Mouse (Mus musculus) heart, embryonic 11.5 days (tissue): ENCODE data around the gene Hvcn1. TPM values are rescaled to one million over a fixed set of nuclear protein-coding genes. Genes with fewer than 3 reads are reported as not detected.
A peak's percentile ranks its signal among the peaks of the same experiment; 100 is the strongest.

Source experiments
- ATAC-seq: fragments of 200-750 bp; cut with Nextera tagmentation; replicated peaks from 2 replicates; pipeline ENCODE4 v1.8.0; 2017; ENCODE audit warnings: moderate library complexity; ENCODE audit not compliant: insufficient number of reproducible peaks, low FRiP score, low TSS enrichment
- H3K27ac ChIP-seq: fragments of 300-500 bp; sonication (generic); 2 replicates; pipeline ENCODE4 v1.5.1; 2014; ENCODE audit warnings: mild to moderate bottlenecking, low read depth, low read length
- H3K27me3 ChIP-seq: fragments of 300-500 bp; sonication (generic); 2 replicates; pipeline ENCODE4 v1.6.1; 2014; ENCODE audit warnings: mild to moderate bottlenecking, low read length, mixed read lengths; ENCODE audit not compliant: control insufficient read depth, insufficient read depth
- H3K36me3 ChIP-seq: fragments of 300-500 bp; sonication (generic); 2 replicates; pipeline ENCODE4 v1.6.1; 2014; ENCODE audit warnings: mild to moderate bottlenecking, low read length, moderate library complexity, mixed read lengths; ENCODE audit not compliant: control insufficient read depth, insufficient read depth
- H3K4me1 ChIP-seq: fragments of 300-500 bp; sonication (generic); 2 replicates; pipeline ENCODE4 v1.6.1; 2014; ENCODE audit warnings: low read length; ENCODE audit not compliant: control insufficient read depth, insufficient read depth
- H3K4me2 ChIP-seq: fragments of 300-500 bp; sonication (generic); 2 replicates; pipeline ENCODE4 v1.6.1; 2014; ENCODE audit warnings: mild to moderate bottlenecking, moderate library complexity
- H3K4me3 ChIP-seq: fragments of 300-500 bp; sonication (generic); 2 replicates; pipeline ENCODE4 v1.5.1; 2014; ENCODE audit warnings: low read depth, low read length
- H3K9ac ChIP-seq: fragments of 300-500 bp; sonication (generic); 2 replicates; pipeline ENCODE4 v1.6.1; 2014; ENCODE audit warnings: mild to moderate bottlenecking, low read depth, low read length, moderate library complexity
- H3K9me3 ChIP-seq: fragments of 300-500 bp; sonication (generic); replicated peaks from 2 replicates; pipeline ENCODE4 v1.6.1; 2016; ENCODE audit warnings: low read length; ENCODE audit not compliant: control insufficient read depth
- WGBS: fragments of 180-500 bp; shearing (Covaris S2); extraction: QIAGEN DNeasy Blood & Tissue Kit; methylation state at CpG from one replicate; pipeline ENCODE4 v1.1.7; 2014; ENCODE audit not compliant: insufficient replicate concordance; 5-methylcytosine and 5-hydroxymethylcytosine counted together
- polyA plus RNA-seq: library from polyadenylated mRNA; unstranded; fragments of >200 nt; fragmentation: Nextera tagmentation; extraction: Ambion mirVana; gene quantifications from 2 replicates; pipeline ENCODE4 v1.2.1, GENCODE M21; 2014

Gene Hvcn1
- polyA plus RNA-seq, 1 experiment from 2014 or later: 2.7 TPM

DNA sequence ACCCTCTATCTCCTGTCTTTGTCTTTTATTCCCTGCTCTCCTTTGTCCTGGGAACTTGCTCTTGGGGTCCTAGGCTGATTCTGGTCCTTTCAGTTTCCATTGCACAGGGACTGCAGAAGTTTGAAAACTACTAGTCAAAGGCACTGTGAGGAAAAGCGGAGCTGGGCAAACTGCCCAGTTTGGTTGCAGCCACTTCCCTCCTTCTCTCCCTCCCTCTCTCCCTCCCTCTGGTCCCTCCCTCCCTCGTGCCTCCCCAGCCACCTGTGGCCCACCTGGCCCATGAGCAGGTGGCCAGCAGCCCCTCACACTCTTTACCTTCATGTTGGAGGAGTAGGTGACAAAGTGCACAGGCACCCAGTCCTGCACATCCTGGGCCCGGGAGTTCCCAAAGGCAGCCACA, 38.6 kb downstream of the Hvcn1 start:
- Histone ChIP-seq H3K27me3 (no peaks in the 10 kb centered on the region), H3K9me3 (no peaks in the 10 kb centered on the region), H3K4me3 (no peak overlapping the region), H3K36me3 (no peaks in the 10 kb centered on the region), H3K4me2 (no peak overlapping the region), H3K27ac (no peak overlapping the region), H3K9ac (no peak overlapping the region), H3K4me1 (peaks cover 3% of the 10 kb centered on the region; the same call in 1 of the 2 replicates)
- WGBS: 60% methylated on average over 3 of the region's 3 CpGs
- ATAC-seq: no peak

DNA sequence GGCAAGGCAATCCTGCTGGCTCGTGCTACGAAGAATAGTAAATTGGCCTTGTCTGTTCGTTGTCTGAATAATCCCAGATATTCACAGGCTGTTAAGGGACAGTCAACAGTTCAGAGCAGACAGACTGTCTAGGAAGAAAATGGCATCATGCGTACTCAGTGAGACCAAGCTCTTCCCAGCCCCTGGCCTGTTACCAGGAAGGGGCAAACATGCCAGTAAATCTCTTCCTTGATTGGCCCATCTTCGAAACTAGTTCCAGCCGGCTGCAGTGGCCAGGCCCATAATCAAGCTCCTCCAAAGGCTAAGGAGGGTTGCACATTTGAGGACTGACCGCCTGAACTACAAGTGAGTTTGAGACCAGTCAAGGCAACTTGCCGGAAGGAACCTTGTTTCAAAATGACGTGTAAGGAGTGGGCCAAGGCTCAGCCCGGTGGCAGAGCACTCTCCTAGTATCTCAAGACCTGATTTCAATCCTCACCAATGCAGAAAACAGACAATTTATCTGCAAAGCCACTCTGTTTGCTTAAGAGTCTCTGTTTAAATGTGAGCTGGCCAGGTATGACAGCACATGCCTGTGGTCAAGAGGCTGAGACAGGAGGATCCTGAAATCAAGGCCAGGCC, 40.1 kb downstream of the Hvcn1 start:
- Histone ChIP-seq H3K27ac (no peak overlapping the region), H3K4me2 (no peak overlapping the region), H3K4me3 (no peak overlapping the region), H3K36me3 (no peaks in the 10 kb centered on the region), H3K9me3 (no peaks in the 10 kb centered on the region), H3K4me1 (peaks cover 3% of the 10 kb centered on the region; the same call in 1 of the 2 replicates), H3K9ac (no peak overlapping the region), H3K27me3 (no peaks in the 10 kb centered on the region)
- ATAC-seq: no peak
- WGBS: 86% methylated on average over 10 of the region's 10 CpGs

DNA sequence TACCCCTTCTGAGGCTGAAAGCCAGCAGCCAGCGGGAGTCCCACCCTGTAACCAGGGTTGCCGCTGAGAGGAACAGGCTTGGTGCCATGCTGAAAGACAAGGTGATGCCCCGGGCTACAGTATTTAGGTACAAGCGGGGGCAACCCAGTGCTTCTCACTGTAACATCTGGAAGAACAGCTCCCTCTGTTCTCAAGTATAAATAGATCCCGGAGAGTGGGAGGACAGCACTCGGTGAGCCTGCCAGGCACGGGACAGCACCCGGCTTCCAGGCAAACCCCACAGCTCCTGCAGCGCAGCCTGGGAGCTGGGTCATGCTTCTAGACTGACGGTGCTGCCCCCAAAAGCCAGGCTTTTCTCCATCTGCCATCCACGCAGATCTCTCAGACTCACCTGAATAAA, 40.9 kb downstream of the Hvcn1 start:
- Histone ChIP-seq H3K36me3 (no peaks in the 10 kb centered on the region), H3K9ac (no peak overlapping the region), H3K4me3 (no peak overlapping the region), H3K4me1 (peaks cover 3% of the 10 kb centered on the region; the same call in 1 of the 2 replicates), H3K4me2 (no peak overlapping the region), H3K27me3 (no peaks in the 10 kb centered on the region), H3K27ac (no peak overlapping the region), H3K9me3 (no peaks in the 10 kb centered on the region)
- no peak for ATAC-seq
- 66% methylated on average over 11 of the region's 11 CpGs for WGBS

DNA sequence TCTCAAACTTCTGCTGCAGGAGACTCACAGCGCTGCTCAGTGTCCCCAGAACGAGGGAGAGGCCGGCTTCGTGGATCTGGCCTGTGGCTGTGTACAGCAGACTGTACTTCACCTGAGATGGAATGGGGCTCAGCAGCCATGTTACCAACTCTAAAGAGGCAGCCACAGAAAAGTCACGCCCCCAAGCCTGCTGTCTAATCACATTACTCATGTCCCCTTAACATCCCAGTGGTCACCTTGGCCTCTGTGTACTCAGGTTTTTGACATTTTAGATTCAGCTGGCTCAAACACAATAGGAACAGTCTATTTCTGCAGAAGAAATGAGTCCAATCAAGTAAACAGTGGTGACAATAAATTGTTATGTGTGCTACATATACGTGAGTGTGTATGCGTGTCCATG, 41.3 kb downstream of the Hvcn1 start:
- no peak overlapping the region for H3K27ac ChIP-seq
- H3K9me3 ChIP-seq: no peaks in the 10 kb centered on the region
- no peak overlapping the region for H3K4me2 ChIP-seq
- ATAC-seq: no peak
- WGBS: 82% methylated on average over 7 of the region's 7 CpGs
- H3K36me3 ChIP-seq: 0 out of 2 replicates have a peak, but pooled peaks cover 3% of the 10 kb centered on the region
- no peak overlapping the region for H3K9ac ChIP-seq
- H3K27me3 ChIP-seq: no peaks in the 10 kb centered on the region
- peaks cover 3% of the 10 kb centered on the region; the same call in 1 of the 2 replicates for H3K4me1 ChIP-seq
- H3K4me3 ChIP-seq: no peak overlapping the region

DNA sequence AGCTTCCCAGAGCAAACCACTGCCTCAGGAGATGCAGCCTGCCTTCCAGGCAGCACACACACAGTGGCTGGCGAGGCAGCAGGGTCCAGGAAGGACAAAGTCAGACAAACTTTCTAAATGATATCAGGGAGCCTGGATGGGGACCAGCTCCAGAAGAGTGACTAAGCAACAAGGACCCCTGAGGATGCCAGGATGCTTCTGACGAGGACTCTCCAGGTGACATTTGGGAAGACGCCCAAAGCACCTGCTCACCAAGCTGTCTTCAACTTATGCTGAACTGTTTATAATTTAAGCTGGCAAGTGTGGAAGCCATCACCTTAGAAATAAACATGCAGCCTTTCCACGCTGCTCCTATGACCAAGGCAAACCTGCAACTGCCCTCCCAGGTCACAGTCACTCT, 42.7 kb downstream of the Hvcn1 start:
- WGBS: 87% methylated on average over 4 of the region's 4 CpGs
- ATAC-seq: no peak
- H3K36me3 ChIP-seq: 0 out of 2 replicates have a peak, but pooled peaks cover 3% of the 10 kb centered on the region
- H3K9ac ChIP-seq: no peak overlapping the region
- H3K4me2 ChIP-seq: no peak overlapping the region
- no peaks in the 10 kb centered on the region for H3K27me3 ChIP-seq
- no peak overlapping the region for H3K4me3 ChIP-seq
- peaks cover 3% of the 10 kb centered on the region; the same call in 1 of the 2 replicates for H3K4me1 ChIP-seq
- no peak overlapping the region for H3K27ac ChIP-seq
- H3K9me3 ChIP-seq: no peaks in the 10 kb centered on the region

DNA sequence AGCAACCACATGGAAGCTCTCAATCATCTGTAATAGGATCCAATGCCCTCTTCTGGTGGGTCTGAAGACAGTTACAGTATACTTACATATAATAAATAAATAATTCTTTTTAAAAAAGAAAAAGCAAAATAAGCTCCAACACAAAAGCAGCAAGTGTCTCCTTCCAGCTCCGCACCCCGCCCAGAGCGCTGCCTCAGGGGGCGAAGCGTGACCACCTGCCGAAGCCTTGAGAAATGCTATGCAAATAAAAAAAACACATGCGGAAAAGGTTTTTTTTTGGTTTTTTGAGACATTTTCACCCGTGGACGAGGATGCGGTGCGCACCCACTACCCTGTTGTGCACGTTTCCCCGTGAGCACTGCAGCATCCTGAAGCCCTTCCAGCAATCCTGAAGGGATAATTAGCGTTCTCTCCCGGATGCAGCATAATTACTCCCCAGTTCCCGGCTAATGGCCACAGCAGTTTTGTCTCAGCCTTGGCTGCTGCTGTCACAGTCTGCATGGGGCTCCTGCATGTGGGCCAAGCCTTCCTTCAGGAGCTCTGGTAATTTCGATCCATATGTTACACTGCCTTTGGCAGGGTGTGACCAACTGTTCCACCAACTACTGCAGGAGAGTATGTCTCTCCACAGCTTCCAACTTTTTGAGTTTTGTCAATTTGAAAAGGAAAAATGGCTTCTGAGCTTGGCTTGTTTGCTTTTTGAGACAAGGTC, 45.4 kb downstream of the Hvcn1 start:
- peaks cover 3% of the 10 kb centered on the region; the same call in 1 of the 2 replicates for H3K4me1 ChIP-seq
- H3K36me3 ChIP-seq: peaks cover 16% of the 10 kb centered on the region
- H3K9me3 ChIP-seq: no peaks in the 10 kb centered on the region
- H3K27me3 ChIP-seq: no peaks in the 10 kb centered on the region
- no peak overlapping the region for H3K27ac ChIP-seq
- no peak overlapping the region for H3K4me3 ChIP-seq
- H3K4me2 ChIP-seq: no peak overlapping the region
- 88% methylated on average over 17 of the region's 17 CpGs for WGBS
- H3K9ac ChIP-seq: no peak overlapping the region
- ATAC-seq: no peak

DNA sequence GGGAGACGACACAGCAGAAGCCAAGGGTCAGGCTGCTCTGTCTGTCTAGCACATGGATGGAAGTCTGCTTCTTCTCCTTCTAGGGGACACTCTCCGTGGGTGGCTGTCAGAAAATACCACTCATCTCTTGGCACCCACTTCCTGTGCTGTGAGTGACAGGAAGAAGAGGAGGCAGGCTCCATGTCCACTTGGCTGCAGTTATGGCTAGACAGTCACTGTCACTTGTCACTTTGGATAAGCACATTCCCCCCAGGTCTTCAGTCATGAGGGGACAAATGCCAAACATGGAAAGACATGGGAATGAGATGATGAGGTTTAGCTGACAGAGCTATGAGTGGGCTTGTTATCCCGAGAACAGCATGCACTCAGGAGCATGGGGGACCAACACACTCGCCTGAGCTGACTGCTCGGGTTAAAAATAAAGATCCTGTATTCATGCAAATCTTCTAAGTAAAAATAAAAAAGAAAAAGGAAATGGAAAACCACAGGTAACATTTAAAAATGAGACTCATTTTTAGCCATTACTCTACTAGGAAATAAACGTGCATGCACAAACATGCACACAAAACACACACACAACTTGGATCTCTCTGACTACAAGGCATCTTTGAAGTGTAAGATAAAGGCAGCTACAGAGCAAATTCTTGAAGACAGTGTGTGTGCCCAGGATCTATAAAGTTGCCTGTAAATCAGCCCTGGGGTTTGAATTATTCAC, 51.6 kb downstream of the Hvcn1 start:
- 60% methylated on average over 6 of the region's 6 CpGs for WGBS
- Histone ChIP-seq H3K27me3 (no peaks in the 10 kb centered on the region), H3K9ac (no peak overlapping the region), H3K9me3 (no peaks in the 10 kb centered on the region), H3K4me3 (no peak overlapping the region), H3K36me3 (peaks cover 18% of the 10 kb centered on the region), H3K4me1 (no peaks in the 10 kb centered on the region), H3K27ac (peak overlapping the region; percentile 31; the same call in 1 of the 2 replicates), H3K4me2 (no peak overlapping the region)
- no peak for ATAC-seq

DNA sequence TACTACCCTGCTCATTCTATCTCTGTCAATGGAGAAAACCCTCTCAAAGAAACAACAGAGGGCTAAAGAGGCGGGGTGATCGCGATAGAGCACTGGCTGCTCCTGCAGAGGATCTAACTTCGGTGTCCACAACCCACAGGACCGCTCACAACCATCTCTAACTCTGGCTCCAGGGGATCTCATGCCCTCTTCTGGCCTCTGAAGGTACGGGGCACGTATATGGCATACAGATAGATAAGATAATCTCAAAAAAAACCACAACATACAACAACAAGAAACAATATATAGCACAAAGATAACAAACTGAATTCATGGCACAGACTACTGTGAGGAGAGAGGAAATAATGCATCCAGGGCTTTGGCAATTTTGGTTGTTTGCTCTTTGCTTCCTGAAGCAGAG, 55.5 kb downstream of the Hvcn1 start:
- Histone ChIP-seq H3K4me1 (peaks cover 5% of the 10 kb centered on the region; the same call in 1 of the 2 replicates), H3K4me2 (no peak overlapping the region), H3K9ac (no peak overlapping the region), H3K9me3 (no peaks in the 10 kb centered on the region), H3K27ac (no peak overlapping the region), H3K27me3 (no peaks in the 10 kb centered on the region), H3K36me3 (peaks cover 5% of the 10 kb centered on the region; the same call in 1 of the 2 replicates), H3K4me3 (no peak overlapping the region)
- ATAC-seq: no peak
- WGBS: 48% methylated on average over 7 of the region's 7 CpGs
